8 mouse cellular contexts compared by ENCODE assay signal in genomic region chr12:70226655-70227054, GRCm38 (mm10). TPM values are rescaled to one million over a fixed set of nuclear protein-coding genes. Genes with fewer than 3 reads are reported as not detected.
DNase-seq lines count a peak whose midpoint lies in the region; ATAC-seq and TF ChIP-seq lines count a peak whose summit lies in the region.

No protein-coding gene starts in this region.

- no peak overlapping the region for H3K27ac ChIP-seq in forebrain, postnatal 0 days (ENCODE audit: low read depth, low read length)
- 0 out of 2 replicates have a peak overlapping the region, but pooled peaks have one; percentile 32 for H3K27ac ChIP-seq in liver, embryonic 11.5 days (ENCODE audit: low read depth, low read length)
- H3K27ac ChIP-seq in stomach, embryonic 14.5 days (ENCODE audit: low read length), result peak overlapping the region; percentile 44; the same call in 1 of the 2 replicates

- no peak overlapping the region for H3K9ac ChIP-seq in forebrain, postnatal 0 days
- peak overlapping the region; percentile 75 for H3K9ac ChIP-seq in liver, embryonic 11.5 days (ENCODE audit: low read depth, low read length)
- H3K9ac ChIP-seq in stomach, embryonic 14.5 days (replicated peaks; ENCODE audit: low read depth, low read length), result peak overlapping the region; percentile 55; the same call in 1 of the 2 replicates

- no peaks in the 10 kb centered on the region for H3K4me1 ChIP-seq in forebrain, postnatal 0 days (ENCODE audit: insufficient read depth)
- peaks cover 12% of the 10 kb centered on the region for H3K4me1 ChIP-seq in liver, embryonic 11.5 days (replicated peaks; ENCODE audit: control insufficient read depth, insufficient read depth, low read length)
- H3K4me1 ChIP-seq in stomach, embryonic 14.5 days (ENCODE audit: control insufficient read depth, insufficient read depth, low read length), result 0 out of 2 replicates have a peak, but pooled peaks cover 7% of the 10 kb centered on the region

- 0 out of 2 replicates have a peak overlapping the region, but pooled peaks have one; percentile 37 for H3K4me3 ChIP-seq in forebrain, postnatal 0 days (ENCODE audit: low read depth, low read length)
- H3K4me3 ChIP-seq in liver, embryonic 11.5 days (ENCODE audit: low read depth, low read length), result peak overlapping the region; percentile 64
- peak overlapping the region; percentile 59 for H3K4me3 ChIP-seq in stomach, embryonic 14.5 days (ENCODE audit: low read depth, low read length)

- DNase-seq in ovary, postnatal 10 days (ENCODE audit: low spot score), result peak; percentile 5
- DNase-seq in ovary, postnatal 36 days (ENCODE audit: low spot score), result no peak
- DNase-seq in forebrain, postnatal 0 days, result no peak
- no peak for DNase-seq in liver, embryonic 11.5 days (ENCODE audit: low spot score)
- no peak for DNase-seq in embryo, embryonic 11 days
- no peak for DNase-seq in spleen, adult 18-20 months
- no peak for DNase-seq in yolk sac, embryonic 10.5 days (ENCODE audit: low spot score)

- H3K9me3 ChIP-seq in forebrain, postnatal 0 days (ENCODE audit: low read length), result no peaks in the 10 kb centered on the region
- no peaks in the 10 kb centered on the region for H3K9me3 ChIP-seq in liver, embryonic 11.5 days (ENCODE audit: control insufficient read depth, low read length)
- H3K9me3 ChIP-seq in stomach, embryonic 14.5 days (ENCODE audit: control insufficient read depth, low read depth, low read length), result no peaks in the 10 kb centered on the region

- H3K4me2 ChIP-seq in forebrain, postnatal 0 days (ENCODE audit: low read depth), result peak overlapping the region; percentile 95
- peak overlapping the region; percentile 96 for H3K4me2 ChIP-seq in liver, embryonic 11.5 days
- peak overlapping the region; percentile 90 for H3K4me2 ChIP-seq in stomach, embryonic 14.5 days (replicated peaks; ENCODE audit: low read depth, low read length)

- 44% methylated on average over 5 of the region's 5 CpGs for WGBS in forebrain, postnatal 0 days
- WGBS in liver, embryonic 11.5 days, result 37% methylated on average over 5 of the region's 5 CpGs
- 25% methylated on average over 5 of the region's 5 CpGs for WGBS in stomach, embryonic 14.5 days

- ATAC-seq in forebrain, postnatal 0 days, result no peak
- ATAC-seq in liver, embryonic 11.5 days (replicated peaks; ENCODE audit: low FRiP score), result no peak
- no peak for ATAC-seq in stomach, embryonic 14.5 days (ENCODE audit: insufficient number of reproducible peaks, insufficient read depth, low FRiP score, low read depth)

- H3K36me3 ChIP-seq in forebrain, postnatal 0 days (ENCODE audit: insufficient read depth), result no peaks in the 10 kb centered on the region
- H3K36me3 ChIP-seq in liver, embryonic 11.5 days (ENCODE audit: control insufficient read depth, insufficient read depth, low read length), result no peaks in the 10 kb centered on the region
- no peaks in the 10 kb centered on the region; the same call in 1 of the 2 replicates for H3K36me3 ChIP-seq in stomach, embryonic 14.5 days (ENCODE audit: control insufficient read depth, insufficient read depth, low read length)

- H3K27me3 ChIP-seq in forebrain, postnatal 0 days (ENCODE audit: insufficient read depth, low read length), result no peaks in the 10 kb centered on the region
- no peaks in the 10 kb centered on the region for H3K27me3 ChIP-seq in liver, embryonic 11.5 days (replicated peaks; ENCODE audit: control insufficient read depth, insufficient read depth, low read length)
- no peaks in the 10 kb centered on the region for H3K27me3 ChIP-seq in stomach, embryonic 14.5 days (ENCODE audit: control insufficient read depth, insufficient read depth, low read length)

- no peak for TF ChIP-seq CTCF in forebrain, postnatal 0 days (IDR thresholded peaks at IDR 0.05; ENCODE audit: low read depth)

RNA-seq across cellular contexts. Expression of gene Pygl, which starts 4.6 kb away (rescaled TPM):
- total RNA-seq in forebrain, postnatal 0 days (2014; rRNA removed), result 5.7 and 8.2 TPM in 2 replicates
- 5.6 and 6.3 TPM in 2 replicates for polyA plus RNA-seq in forebrain, postnatal 0 days (2015; fragmentation: Nextera tagmentation; extraction: Ambion mirVana)
- 29.8 and 36.2 TPM in 2 replicates for polyA plus RNA-seq in liver, embryonic 11.5 days (2014; fragmentation: Nextera tagmentation; extraction: Ambion mirVana)
- polyA plus RNA-seq in stomach, embryonic 14.5 days (2014; fragmentation: Nextera tagmentation; extraction: Ambion mirVana), result 37.5 and 41.4 TPM in 2 replicates
